Mouse (Mus musculus) forebrain, embryonic 15.5 days (tissue): ENCODE measurements at regions not wholly inside any gene's neighbourhood (a gene's known extent, or its start where the extent isn't known, plus 50 kb on each side); places are given as distances from the start of the nearest gene placed in this dataset.
A peak's percentile ranks its signal among the peaks of the same experiment; 100 is the strongest.

Source experiments
- ATAC-seq: fragments of 200-750 bp; cut with Nextera tagmentation; replicated peaks from 2 replicates; pipeline ENCODE4 v1.8.0; 2017; ENCODE audit warnings: mild to moderate bottlenecking, moderate TSS enrichment, moderate library complexity
- H3K27ac ChIP-seq: fragments of 300-500 bp; sonication (generic); replicated peaks from 2 replicates; pipeline ENCODE4 v1.5.1; 2015; ENCODE audit warnings: mild to moderate bottlenecking, inconsistent platforms
- H3K27me3 ChIP-seq: fragments of 300-500 bp; sonication (generic); 2 replicates; pipeline ENCODE4 v1.6.1; 2015; ENCODE audit warnings: inconsistent platforms
- H3K36me3 ChIP-seq: fragments of 300-500 bp; sonication (generic); 2 replicates; pipeline ENCODE4 v1.6.1; 2015; ENCODE audit warnings: mild to moderate bottlenecking, inconsistent platforms
- H3K4me1 ChIP-seq: fragments of 300-500 bp; sonication (generic); 2 replicates; pipeline ENCODE4 v1.6.1; 2015; ENCODE audit warnings: inconsistent platforms
- H3K4me2 ChIP-seq: fragments of 300-500 bp; sonication (generic); replicated peaks from 2 replicates; pipeline ENCODE4 v1.6.1; 2015; ENCODE audit warnings: mild to moderate bottlenecking, inconsistent platforms
- H3K4me3 ChIP-seq: fragments of 300-500 bp; sonication (generic); 2 replicates; pipeline ENCODE4 v1.5.1; 2015; ENCODE audit warnings: mild to moderate bottlenecking, inconsistent platforms
- H3K9ac ChIP-seq: fragments of 300-500 bp; sonication (generic); replicated peaks from 2 replicates; pipeline ENCODE4 v1.6.1; 2015; ENCODE audit warnings: mild to moderate bottlenecking, inconsistent platforms
- H3K9me3 ChIP-seq: fragments of 300-500 bp; sonication (generic); 2 replicates; pipeline ENCODE4 v1.6.1; 2016; ENCODE audit warnings: inconsistent platforms
- WGBS: fragments of 180-500 bp; shearing (Covaris S2); methylation state at CpG from one replicate; pipeline ENCODE4 v1.1.7; 2015; ENCODE audit warnings: mixed read lengths; 5-methylcytosine and 5-hydroxymethylcytosine counted together

GRCm38 (mm10) chr2:75431981-75432380, 227.1 kb upstream of the Hnrnpa3 start:
- H3K36me3 ChIP-seq = no peaks in the 10 kb centered on the region
- no peak overlapping the region for H3K4me2 ChIP-seq
- WGBS = 88% methylated on average over 6 of the region's 6 CpGs
- H3K4me1 ChIP-seq = no peaks in the 10 kb centered on the region
- no peak overlapping the region for H3K4me3 ChIP-seq
- ATAC-seq = no peak
- no peaks in the 10 kb centered on the region for H3K27me3 ChIP-seq
- no peak overlapping the region for H3K27ac ChIP-seq
- no peaks in the 10 kb centered on the region for H3K9me3 ChIP-seq
- H3K9ac ChIP-seq = no peak overlapping the region

DNA sequence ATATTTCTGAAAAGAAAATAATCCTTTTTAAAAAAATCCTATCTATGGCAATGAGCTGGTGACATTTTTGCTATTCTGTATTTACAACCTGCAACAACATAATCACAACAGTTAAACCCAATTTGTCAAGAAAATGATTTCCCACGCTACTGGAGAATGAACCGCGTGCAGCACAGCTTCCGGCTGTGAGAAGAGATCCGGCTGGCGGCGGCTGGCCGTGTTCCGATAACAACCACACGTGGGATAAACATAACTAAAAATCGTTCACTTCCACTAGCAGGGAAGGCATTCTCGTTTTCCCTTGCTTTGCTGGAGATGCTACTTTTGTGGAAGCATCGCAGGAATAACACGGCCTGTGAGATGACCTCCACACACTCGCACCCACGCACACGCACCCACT, 224.5 kb upstream of the Hnrnpa3 start:
- Histone ChIP-seq H3K9me3 (no peaks in the 10 kb centered on the region), H3K36me3 (no peaks in the 10 kb centered on the region), H3K4me3 (no peak overlapping the region), H3K4me1 (no peaks in the 10 kb centered on the region), H3K27ac (no peak overlapping the region), H3K9ac (no peak overlapping the region), H3K4me2 (no peak overlapping the region), H3K27me3 (no peaks in the 10 kb centered on the region)
- WGBS = 88% methylated on average over 17 of the region's 17 CpGs
- ATAC-seq = no peak

GRCm38 (mm10) chr2:75439522-75440230, 219.4 kb upstream of the Hnrnpa3 start:
- Histone ChIP-seq H3K36me3 (no peaks in the 10 kb centered on the region), H3K27me3 (no peaks in the 10 kb centered on the region), H3K4me1 (peaks cover 10% of the 10 kb centered on the region), H3K9ac (no peak overlapping the region), H3K9me3 (no peaks in the 10 kb centered on the region), H3K27ac (no peak overlapping the region), H3K4me3 (no peak overlapping the region), H3K4me2 (no peak overlapping the region)
- WGBS = 80% methylated on average over 10 of the region's 10 CpGs
- ATAC-seq = no peak

DNA sequence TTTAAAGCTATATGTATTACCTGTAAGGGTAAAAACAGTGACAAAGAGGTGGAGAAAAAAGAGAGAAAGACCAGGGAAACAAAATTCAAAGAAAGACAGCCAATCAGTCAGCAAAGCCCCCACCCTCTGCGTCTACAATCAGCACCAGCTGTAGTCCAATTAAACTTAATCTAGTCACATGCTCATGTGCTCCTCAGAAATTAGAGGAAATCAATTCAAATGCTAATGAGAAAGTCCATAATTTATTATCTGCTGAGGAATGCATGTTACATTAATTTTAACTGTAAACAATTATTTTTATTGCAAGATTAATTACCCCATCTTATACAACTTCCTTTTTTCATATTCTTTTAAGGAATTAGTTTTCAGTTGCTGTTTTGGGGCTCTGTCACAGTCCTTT, 216.4 kb upstream of the Hnrnpa3 start:
- peaks cover 16% of the 10 kb centered on the region for H3K4me1 ChIP-seq
- no peaks in the 10 kb centered on the region for H3K27me3 ChIP-seq
- H3K36me3 ChIP-seq = no peaks in the 10 kb centered on the region
- H3K27ac ChIP-seq = peak overlapping the region; percentile 61
- H3K9me3 ChIP-seq = no peaks in the 10 kb centered on the region
- no peak overlapping the region for H3K4me2 ChIP-seq
- no peak overlapping the region for H3K4me3 ChIP-seq
- H3K9ac ChIP-seq = no peak overlapping the region
- 10% methylated on average over 1 of the region's 1 CpGs for WGBS
- peak; percentile 72; the same call in 1 of the 2 replicates for ATAC-seq

DNA sequence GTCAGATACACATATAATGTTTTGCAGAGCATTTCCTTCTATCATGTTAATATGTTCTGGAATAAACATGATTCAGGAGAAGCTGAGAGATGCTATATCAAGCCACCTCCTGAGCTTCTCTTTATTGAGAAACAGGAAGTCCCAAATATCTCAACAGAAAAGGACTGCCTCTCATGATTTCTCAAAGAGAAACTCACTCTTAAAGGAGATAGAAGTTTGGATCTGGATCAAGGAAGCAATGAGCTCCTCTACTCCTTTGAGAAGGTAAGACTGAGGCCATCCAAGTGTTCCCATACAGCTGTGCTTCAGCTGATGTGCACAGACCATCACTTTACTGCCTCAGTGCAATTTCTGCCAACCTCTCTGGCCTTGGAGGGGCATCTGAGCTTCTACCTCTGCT, 213.9 kb upstream of the Hnrnpa3 start:
- ATAC-seq = no peak
- H3K4me1 ChIP-seq = peaks cover 21% of the 10 kb centered on the region

GRCm38 (mm10) chr2:75446996-75447715, 211.9 kb upstream of the Hnrnpa3 start:
- H3K4me3 ChIP-seq = no peak overlapping the region
- no peaks in the 10 kb centered on the region for H3K36me3 ChIP-seq
- ATAC-seq = no peak
- WGBS = 51% methylated on average over 7 of the region's 7 CpGs
- H3K27me3 ChIP-seq = no peaks in the 10 kb centered on the region
- peaks cover 21% of the 10 kb centered on the region for H3K4me1 ChIP-seq
- H3K4me2 ChIP-seq = no peak overlapping the region
- no peak overlapping the region for H3K9ac ChIP-seq
- H3K9me3 ChIP-seq = no peaks in the 10 kb centered on the region
- H3K27ac ChIP-seq = no peak overlapping the region

More for the DNA sequence above, 213.9 kb upstream of the Hnrnpa3 start:
- no peak overlapping the region for H3K4me3 ChIP-seq
- H3K9me3 ChIP-seq = no peaks in the 10 kb centered on the region
- H3K36me3 ChIP-seq = no peaks in the 10 kb centered on the region
- H3K9ac ChIP-seq = no peak overlapping the region
- H3K27me3 ChIP-seq = no peaks in the 10 kb centered on the region
- H3K4me2 ChIP-seq = no peak overlapping the region
- no peak overlapping the region for H3K27ac ChIP-seq

GRCm38 (mm10) chr2:75448221-75448620, 210.8 kb upstream of the Hnrnpa3 start:
- Histone ChIP-seq H3K36me3 (no peaks in the 10 kb centered on the region), H3K4me2 (no peak overlapping the region), H3K9me3 (no peaks in the 10 kb centered on the region), H3K4me1 (peaks cover 13% of the 10 kb centered on the region), H3K4me3 (no peak overlapping the region), H3K9ac (no peak overlapping the region), H3K27ac (no peak overlapping the region), H3K27me3 (no peaks in the 10 kb centered on the region)
- no peak for ATAC-seq
- WGBS = 73% methylated on average over 5 of the region's 5 CpGs

DNA sequence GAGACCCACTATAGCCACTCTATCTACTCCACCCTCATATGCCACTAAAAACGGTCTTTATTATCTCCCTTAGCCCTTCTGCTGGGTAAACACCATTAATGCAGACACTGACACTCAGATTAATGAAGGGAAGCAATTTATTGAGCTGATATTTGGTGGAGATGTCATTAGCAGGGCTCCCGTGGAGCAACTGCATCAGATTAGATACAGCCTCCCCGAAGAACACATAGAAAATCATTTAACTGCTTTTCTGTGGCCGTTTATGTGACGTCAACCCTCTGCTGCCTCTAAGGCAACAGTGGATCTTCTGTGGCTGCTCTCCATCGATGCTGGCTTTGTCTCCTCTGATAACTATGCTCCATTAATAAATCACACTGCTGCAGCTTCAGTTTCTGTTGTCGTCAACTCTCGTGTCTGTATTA, 207.2 kb upstream of the Hnrnpa3 start:
- Histone ChIP-seq H3K9ac (no peak overlapping the region), H3K9me3 (no peaks in the 10 kb centered on the region), H3K27me3 (no peaks in the 10 kb centered on the region), H3K27ac (no peak overlapping the region), H3K4me2 (no peak overlapping the region), H3K36me3 (no peaks in the 10 kb centered on the region), H3K4me1 (peaks cover 11% of the 10 kb centered on the region), H3K4me3 (no peak overlapping the region)
- no peak for ATAC-seq
- 67% methylated on average over 8 of the region's 8 CpGs for WGBS

- H3K9ac ChIP-seq = no peak overlapping the region
- H3K27me3 ChIP-seq = no peaks in the 10 kb centered on the region
- no peak overlapping the region for H3K4me3 ChIP-seq
- ATAC-seq = no peak
- H3K9me3 ChIP-seq = no peaks in the 10 kb centered on the region
- H3K27ac ChIP-seq = no peak overlapping the region
- no peaks in the 10 kb centered on the region for H3K36me3 ChIP-seq
- no peak overlapping the region for H3K4me2 ChIP-seq
- peaks cover 5% of the 10 kb centered on the region; the same call in 1 of the 2 replicates for H3K4me1 ChIP-seq
- 90% methylated on average over 7 of the region's 7 CpGs for WGBS
These were observed 206.6 kb upstream of the Hnrnpa3 start for GRCm38 (mm10) chr2:75452274-75453148.

- WGBS = 96% methylated on average over 9 of the region's 9 CpGs
These were observed 203.6 kb upstream of the Hnrnpa3 start for GRCm38 (mm10) chr2:75455481-75455880.

DNA sequence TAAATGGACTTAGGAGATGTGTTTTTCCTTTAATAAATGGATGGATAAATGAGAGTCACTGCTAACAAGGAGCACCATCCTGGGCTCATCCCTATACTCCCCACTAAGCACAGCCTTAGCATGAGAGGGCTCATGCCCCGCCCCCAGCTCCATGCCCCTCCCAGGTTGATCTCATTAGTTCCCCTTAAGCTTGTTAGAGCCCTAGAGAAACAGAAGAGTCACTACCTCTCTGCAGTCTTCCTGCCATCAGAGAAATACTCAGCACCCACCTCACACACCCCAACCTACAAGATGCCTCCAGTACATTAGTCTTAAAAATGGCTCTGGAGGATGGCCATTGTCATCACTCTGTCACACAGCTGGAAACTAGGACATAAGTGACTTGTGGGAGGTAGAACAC, 202.8 kb upstream of the Hnrnpa3 start:
- Histone ChIP-seq H3K4me1 (no peaks in the 10 kb centered on the region), H3K27ac (no peak overlapping the region), H3K27me3 (no peaks in the 10 kb centered on the region), H3K36me3 (no peaks in the 10 kb centered on the region), H3K9ac (no peak overlapping the region), H3K4me2 (no peak overlapping the region), H3K9me3 (no peaks in the 10 kb centered on the region), H3K4me3 (no peak overlapping the region)
- WGBS = 74% methylated on average over 1 of the region's 1 CpGs
- ATAC-seq = no peak

More at GRCm38 (mm10) chr2:75455481-75455880, 203.6 kb upstream of the Hnrnpa3 start:
- Histone ChIP-seq H3K27me3 (no peaks in the 10 kb centered on the region), H3K4me2 (no peak overlapping the region), H3K27ac (no peak overlapping the region), H3K9ac (no peak overlapping the region), H3K4me1 (no peaks in the 10 kb centered on the region), H3K36me3 (no peaks in the 10 kb centered on the region), H3K4me3 (no peak overlapping the region), H3K9me3 (no peaks in the 10 kb centered on the region)
- ATAC-seq = no peak

DNA sequence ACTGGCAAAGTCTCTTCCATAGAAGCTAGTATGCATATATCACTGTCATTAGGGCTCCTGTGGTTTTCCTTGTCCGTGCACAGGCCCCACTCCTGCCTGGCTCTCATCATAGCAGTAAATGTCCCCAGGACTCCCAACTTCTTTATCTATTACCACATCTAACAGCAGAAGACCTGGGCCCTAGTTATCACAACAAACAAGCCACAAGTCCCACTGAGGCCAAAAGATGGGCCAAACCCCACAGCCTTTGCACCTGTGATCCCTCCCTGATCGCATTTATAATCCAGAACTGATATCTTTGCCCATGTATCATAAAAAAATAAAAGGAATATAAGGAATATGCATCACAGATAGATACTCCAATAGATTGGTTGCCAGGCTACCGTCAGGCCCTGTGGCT, 201.6 kb upstream of the Hnrnpa3 start:
- no peaks in the 10 kb centered on the region for H3K4me1 ChIP-seq
- WGBS = 92% methylated on average over 3 of the region's 3 CpGs
- H3K4me3 ChIP-seq = no peak overlapping the region
- H3K27ac ChIP-seq = no peak overlapping the region
- no peaks in the 10 kb centered on the region for H3K27me3 ChIP-seq
- H3K36me3 ChIP-seq = no peaks in the 10 kb centered on the region
- ATAC-seq = no peak
- H3K4me2 ChIP-seq = no peak overlapping the region
- no peak overlapping the region for H3K9ac ChIP-seq
- no peaks in the 10 kb centered on the region for H3K9me3 ChIP-seq
